8 mouse cellular contexts compared by ENCODE assay signal in genomic region chr19:61175756-61176324, GRCm38 (mm10). TPM values are rescaled to one million over a fixed set of nuclear protein-coding genes. Genes with fewer than 3 reads are reported as not detected.
DNase-seq lines count a peak whose midpoint lies in the region; ATAC-seq lines count a peak whose summit lies in the region.

TSS of gene Gm7102 (minus strand) at chr19:61176309.

- H3K9me3 ChIP-seq in lung, embryonic 15.5 days = no peaks in the 10 kb centered on the region
- no peaks in the 10 kb centered on the region for H3K9me3 ChIP-seq in forebrain, embryonic 11.5 days (ENCODE audit: control insufficient read depth, low read length)
- no peaks in the 10 kb centered on the region for H3K9me3 ChIP-seq in neural tube, embryonic 11.5 days (ENCODE audit: control insufficient read depth, low read length)

- H3K4me1 ChIP-seq in lung, embryonic 15.5 days = no peaks in the 10 kb centered on the region
- H3K4me1 ChIP-seq in forebrain, embryonic 11.5 days (replicated peaks; ENCODE audit: control insufficient read depth, insufficient read depth, low read length) = no peaks in the 10 kb centered on the region
- no peaks in the 10 kb centered on the region for H3K4me1 ChIP-seq in neural tube, embryonic 11.5 days (ENCODE audit: control insufficient read depth, insufficient read depth, low read length)

- DNase-seq in lung, adult 18-20 months = no peak
- peak; percentile 53 for DNase-seq in forebrain, embryonic 11.5 days (ENCODE audit: low spot score)
- peak; percentile 11 for DNase-seq in kidney, postnatal 10 days
- DNase-seq in neural tube, embryonic 11.5 days (ENCODE audit: low spot score) = peak; percentile 11
- DNase-seq in ovary, postnatal 10 days (ENCODE audit: low spot score) = no peak
- no peak for DNase-seq in urinary bladder, postnatal 4 days (ENCODE audit: low spot score in 2 of 2)
- DNase-seq in urinary bladder, adult 18-20 months (ENCODE audit: low spot score in 2 of 2) = no peak

- peak within 1 kb of the TSS; percentile 29 for H3K4me3 ChIP-seq in lung, embryonic 15.5 days
- H3K4me3 ChIP-seq in forebrain, embryonic 11.5 days (ENCODE audit: low read depth, low read length) = 0 out of 2 replicates have a peak within 1 kb of the TSS, but pooled peaks have one; percentile 10
- peak within 1 kb of the TSS; percentile 21 for H3K4me3 ChIP-seq in neural tube, embryonic 11.5 days (ENCODE audit: low read depth, low read length)

- H3K36me3 ChIP-seq in lung, embryonic 15.5 days = no peaks in the 10 kb centered on the region
- no peaks in the 10 kb centered on the region for H3K36me3 ChIP-seq in forebrain, embryonic 11.5 days (ENCODE audit: control insufficient read depth, insufficient read depth, low read length)
- H3K36me3 ChIP-seq in neural tube, embryonic 11.5 days (ENCODE audit: control insufficient read depth, insufficient read depth, low read length) = no peaks in the 10 kb centered on the region

- H3K4me2 ChIP-seq in lung, embryonic 15.5 days = peak within 1 kb of the TSS; percentile 51
- peak within 1 kb of the TSS; percentile 42 for H3K4me2 ChIP-seq in forebrain, embryonic 11.5 days (ENCODE audit: low read depth, low read length, severe bottlenecking)
- H3K4me2 ChIP-seq in neural tube, embryonic 11.5 days (ENCODE audit: low read depth) = peak within 1 kb of the TSS; percentile 42

- H3K27ac ChIP-seq in lung, embryonic 15.5 days = no peak within 1 kb of the TSS
- H3K27ac ChIP-seq in forebrain, embryonic 11.5 days (ENCODE audit: low read depth, low read length) = no peak within 1 kb of the TSS
- no peak within 1 kb of the TSS for H3K27ac ChIP-seq in neural tube, embryonic 11.5 days (ENCODE audit: low read depth, low read length)

- no peak within 1 kb of the TSS for H3K9ac ChIP-seq in lung, embryonic 15.5 days
- peak within 1 kb of the TSS; percentile 23; the same call in 1 of the 2 replicates for H3K9ac ChIP-seq in forebrain, embryonic 11.5 days (ENCODE audit: low read length)
- H3K9ac ChIP-seq in neural tube, embryonic 11.5 days (ENCODE audit: low read length) = no peak within 1 kb of the TSS; the same call in 1 of the 2 replicates

- no peaks in the 10 kb centered on the region for H3K27me3 ChIP-seq in lung, embryonic 15.5 days
- H3K27me3 ChIP-seq in forebrain, embryonic 11.5 days (ENCODE audit: control insufficient read depth, insufficient read depth, low read length) = no peaks in the 10 kb centered on the region
- no peaks in the 10 kb centered on the region for H3K27me3 ChIP-seq in neural tube, embryonic 11.5 days (ENCODE audit: control insufficient read depth, insufficient read depth, low read length)

- 23% methylated on average over 39 of the region's 39 CpGs for WGBS in lung, embryonic 15.5 days
- WGBS in forebrain, embryonic 11.5 days = 34% methylated on average over 39 of the region's 39 CpGs
- 24% methylated on average over 39 of the region's 39 CpGs for WGBS in neural tube, embryonic 11.5 days

- no peak for ATAC-seq in lung, embryonic 15.5 days (ENCODE audit: borderline replicate concordance, extremely low read depth, low FRiP score, low TSS enrichment)
- no peak for ATAC-seq in forebrain, embryonic 11.5 days (replicated peaks; ENCODE audit: low FRiP score)
- no peak for ATAC-seq in neural tube, embryonic 11.5 days (ENCODE audit: insufficient read depth, low FRiP score, low TSS enrichment)

RNA-seq across cellular contexts. Expression of gene Gm7102, which starts in this region (rescaled TPM):
- 0.14 and 0.15 TPM in 2 replicates for polyA plus RNA-seq in lung, embryonic 15.5 days (2015; fragmentation: Nextera tagmentation; extraction: Ambion mirVana)
- not detected in 2 replicates for polyA plus RNA-seq in forebrain, embryonic 11.5 days (2014; fragmentation: Nextera tagmentation; extraction: Ambion mirVana)
- polyA plus RNA-seq in neural tube, embryonic 11.5 days (2014; fragmentation: Nextera tagmentation; extraction: Ambion mirVana) = not detected in 2 replicates

Comparison
In these comparisons a context has a peak if more than half of its experiments do, and no peak if none do; other contexts are left out.
1. Peak in DNase-seq, H3K4me3 ChIP-seq, H3K9ac ChIP-seq and H3K4me2 ChIP-seq in forebrain, embryonic 11.5 days; RNA of the gene not detected or under 1 TPM.
2. Peak in DNase-seq, H3K4me3 ChIP-seq and H3K4me2 ChIP-seq in neural tube, embryonic 11.5 days; RNA of the gene not detected or under 1 TPM.